Mouse (Mus musculus) spleen, postnatal 14 days (tissue): Measurements from ENCODE around the gene 3110070M22Rik.
"Not testable (repeated sequence)": the region's sequence is repeated elsewhere in the genome, so short reads cannot be mapped to it uniquely, and the experiment has no call there.

Experiments used
- DNase-seq, 2 experiments: peaks; one replicate each; pipeline ENCODE4 v3.0.0; 2021 to 2022; ENCODE audit warnings: low spot score in 2 of 2

3110070M22Rik gene

DNA sequence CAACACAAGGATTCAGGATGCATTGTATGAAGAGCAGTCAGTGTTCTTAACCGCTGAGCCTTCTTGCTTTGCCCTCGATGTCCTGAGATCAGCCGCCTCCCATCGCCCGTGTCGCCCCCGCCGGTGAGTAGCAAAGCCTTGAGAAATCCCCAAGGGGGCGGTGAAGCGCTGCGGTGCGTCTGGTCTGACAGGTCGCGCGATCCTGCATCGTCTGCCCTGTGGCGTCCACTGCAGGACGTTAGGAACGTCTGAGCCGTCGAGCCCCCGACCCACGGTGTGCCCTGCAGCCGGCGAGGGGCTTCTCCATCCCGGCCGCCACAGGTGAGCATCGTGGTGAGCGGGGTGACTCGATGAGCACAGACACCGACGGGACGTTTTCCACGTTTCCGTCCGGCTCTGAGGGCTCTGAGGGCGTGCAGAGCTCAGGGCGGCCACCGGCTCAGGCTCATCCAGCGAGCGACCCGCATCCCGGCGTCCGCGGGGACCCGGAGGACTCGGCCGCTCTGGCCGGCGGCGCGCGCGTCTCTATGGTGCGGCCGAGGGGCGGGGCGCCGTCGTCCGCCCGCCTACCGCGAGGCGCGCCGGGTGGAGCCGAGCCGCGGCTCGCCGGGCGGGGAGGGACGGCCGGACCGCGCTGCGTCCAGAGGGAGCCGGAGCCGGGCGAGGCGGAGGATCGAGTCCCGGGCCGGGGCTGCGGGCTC lies at the start of gene 3110070M22Rik, which contains the start of gene Tmem267:
Gene 3110070M22Rik (minus strand): TSS at position 504 of the 701 bp plus-strand sequence.
Gene Tmem267 (plus strand): TSS at position 160 of the 701 bp plus-strand sequence.
- peak; percentile 62 to 75 for DNase-seq

DNA sequence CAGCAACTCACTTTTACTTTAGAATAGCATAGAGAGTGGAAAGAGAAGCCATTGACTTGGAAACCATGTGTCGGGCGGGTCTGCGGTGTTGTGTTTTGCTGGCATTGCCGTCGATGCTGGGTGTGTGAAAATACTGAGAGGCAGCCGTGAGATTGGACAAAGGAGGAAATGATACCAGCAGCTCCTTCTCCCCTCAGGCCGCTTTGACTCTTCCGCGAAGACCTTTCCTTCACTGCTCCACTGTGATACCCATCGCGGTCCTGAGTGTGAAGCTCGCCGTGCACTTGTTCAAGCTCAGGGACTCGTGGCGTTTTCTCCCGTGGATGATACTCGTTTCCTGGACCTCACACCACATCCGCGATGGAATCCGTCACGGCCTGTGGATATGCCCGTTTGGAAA lies 6.8 kb upstream of the 3110070M22Rik start:
- not testable (repeated sequence) for DNase-seq

DNA sequence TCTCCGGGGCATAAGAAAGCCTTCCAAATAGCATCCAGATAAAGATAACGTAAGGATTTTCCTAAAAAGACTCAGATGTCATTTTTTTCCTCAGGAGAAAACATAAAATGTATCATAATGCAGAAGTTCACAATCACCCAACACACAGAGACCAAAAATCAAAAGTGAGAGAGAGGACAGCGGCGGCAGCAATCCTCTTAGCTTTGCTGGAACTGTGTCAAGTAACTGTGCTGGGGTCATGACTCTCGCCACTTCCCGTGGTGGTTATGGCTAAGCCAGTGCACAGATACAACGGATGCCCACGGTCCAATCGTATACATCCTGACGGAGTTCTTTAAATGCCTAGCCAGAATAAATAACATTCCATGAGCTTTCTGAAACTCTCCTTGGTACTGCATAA lies 3.9 kb upstream of the 3110070M22Rik start:
- not testable (repeated sequence) for DNase-seq

DNA sequence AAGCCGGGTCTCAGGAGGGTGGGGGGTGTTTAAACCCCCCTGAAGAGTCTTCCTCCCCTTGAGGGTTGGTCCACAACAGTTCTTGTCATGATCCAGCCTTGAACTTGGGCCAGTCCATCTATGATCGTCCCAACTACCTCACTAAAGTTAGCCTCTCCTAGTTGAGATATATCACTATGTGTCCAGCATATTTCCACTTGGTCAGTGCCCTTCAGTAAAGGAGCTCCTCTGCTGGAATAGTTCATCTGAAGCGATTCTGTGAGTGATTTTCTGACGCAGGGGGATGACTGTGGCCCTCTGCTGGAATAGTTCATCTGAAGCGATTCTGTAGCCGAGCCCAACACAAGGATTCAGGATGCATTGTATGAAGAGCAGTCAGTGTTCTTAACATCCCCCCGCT lies 829 bp downstream of the 3110070M22Rik start:
- DNase-seq = no peak

DNA sequence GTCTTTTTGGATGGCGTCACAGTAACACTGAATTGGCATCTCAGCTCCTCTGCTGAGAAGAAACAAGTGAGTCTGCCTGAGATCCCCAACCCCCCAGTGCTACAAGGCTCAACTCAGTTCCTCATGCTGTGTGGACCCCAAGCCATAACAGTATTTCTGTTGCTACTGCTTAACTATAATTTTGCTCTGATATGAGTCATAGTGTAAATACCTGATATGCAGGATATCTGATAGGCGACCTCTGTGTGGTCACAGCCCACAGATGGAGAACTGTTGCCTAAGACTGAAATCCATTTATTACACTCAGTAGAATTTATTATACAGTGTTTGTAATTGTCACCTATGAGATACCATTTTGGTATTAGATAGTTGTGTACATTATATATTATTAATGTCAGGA lies 10.4 kb downstream of the 3110070M22Rik start:
- no peak for DNase-seq

DNA sequence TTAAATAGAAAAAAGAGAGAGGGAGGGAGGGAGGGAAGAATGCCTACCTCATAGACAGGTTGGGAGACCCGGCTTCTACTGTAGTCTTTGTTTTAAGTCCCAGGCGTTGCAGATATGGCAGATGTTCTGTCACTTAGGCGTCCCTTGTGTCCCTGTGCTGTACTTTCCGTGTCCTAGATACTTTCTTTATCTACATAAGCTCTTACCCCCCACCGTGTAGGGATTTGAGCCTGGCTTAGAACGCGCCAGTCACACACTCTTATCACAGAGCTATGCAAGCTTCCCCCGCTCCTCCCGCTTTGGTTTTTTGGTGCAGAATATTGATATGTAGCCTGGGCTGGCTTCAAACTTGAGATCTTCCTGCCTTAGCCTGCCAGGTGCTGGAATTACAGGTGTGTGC lies 11.6 kb downstream of the 3110070M22Rik start:
- no peak for DNase-seq

DNA sequence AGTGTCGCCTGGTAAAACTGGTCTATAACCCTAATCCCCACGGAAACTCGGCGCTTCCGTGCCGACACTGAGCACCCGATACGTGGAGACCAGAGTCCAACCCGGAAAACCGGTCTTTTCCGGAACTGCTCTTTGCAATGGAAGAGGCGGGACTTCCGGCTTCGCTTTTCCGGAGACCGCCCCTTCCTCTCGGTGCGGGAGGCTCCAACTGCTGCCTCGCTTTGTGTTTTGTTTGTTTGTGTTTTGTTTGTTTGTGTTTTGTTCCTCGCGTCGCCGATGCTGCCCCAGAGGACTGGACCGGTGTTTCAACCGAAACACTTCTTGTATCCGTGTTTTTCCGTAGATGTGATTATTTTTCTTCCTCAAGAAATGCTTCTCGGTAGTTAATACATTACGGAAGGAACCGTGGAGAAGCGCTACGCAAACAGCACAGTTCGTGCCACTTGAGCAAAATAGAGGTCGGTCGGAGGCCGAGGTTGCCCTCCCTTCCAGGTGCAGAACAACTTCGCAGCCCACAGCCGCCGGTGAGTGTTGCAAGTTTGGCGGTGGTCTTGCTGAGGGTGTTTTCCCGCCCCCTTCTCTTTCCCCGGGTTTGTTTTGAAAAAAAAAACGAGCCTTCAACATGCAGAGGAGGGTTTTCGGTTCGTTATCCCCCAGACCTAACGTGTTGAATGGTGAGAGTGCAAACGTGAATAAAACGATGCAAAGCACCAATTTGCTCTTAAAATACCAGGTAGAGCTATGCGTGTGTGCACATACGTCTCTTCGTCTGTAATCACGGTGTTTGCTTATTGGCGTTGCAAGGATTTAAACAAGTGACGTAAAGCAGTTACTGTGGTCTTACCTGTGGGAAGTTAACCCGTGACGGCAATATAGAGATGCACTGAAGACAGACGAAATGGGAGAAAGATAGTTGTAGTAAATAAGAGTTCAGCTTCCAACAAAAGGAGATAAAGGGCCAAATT lies 25.3 kb downstream of the 3110070M22Rik start, which contains the start of gene 4833420G17Rik:
Gene 4833420G17Rik (plus strand): TSS at position 173 of the 965 bp plus-strand sequence.
- peak; percentile 72 to 82 for DNase-seq

DNA sequence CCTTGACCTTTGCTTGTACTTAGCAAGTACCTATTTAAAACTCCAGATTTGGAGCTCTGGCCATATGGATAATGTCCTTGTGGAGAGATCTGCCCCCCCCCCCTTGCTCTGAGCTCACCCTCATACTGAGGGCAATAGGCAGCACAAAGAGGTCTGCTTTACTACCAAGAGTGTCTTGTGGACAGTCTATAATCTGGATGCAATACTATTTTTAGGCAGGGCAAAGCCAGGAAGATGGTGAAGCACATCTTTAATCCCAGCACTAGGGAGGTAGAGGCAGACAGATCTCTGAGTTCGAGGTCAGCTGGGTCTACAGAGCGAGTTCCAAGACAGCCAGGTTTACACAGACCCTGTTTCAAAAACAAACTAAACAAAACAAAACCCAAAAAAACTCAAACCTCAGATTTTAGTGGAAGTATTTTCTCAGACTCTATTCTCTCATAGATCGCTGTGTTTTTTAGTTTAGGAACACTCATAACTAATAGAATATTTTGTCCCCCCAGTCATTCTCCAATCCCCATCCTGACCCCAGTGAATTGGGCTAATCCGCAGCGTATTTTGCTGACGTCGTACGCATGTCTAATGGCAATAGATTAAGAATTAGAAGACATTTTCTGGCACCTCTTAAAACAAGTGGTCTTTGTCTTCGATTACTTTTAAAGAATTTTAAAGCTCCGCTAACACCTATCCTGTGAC lies 26.1 kb downstream of the 3110070M22Rik start:
- no peak for DNase-seq

DNA sequence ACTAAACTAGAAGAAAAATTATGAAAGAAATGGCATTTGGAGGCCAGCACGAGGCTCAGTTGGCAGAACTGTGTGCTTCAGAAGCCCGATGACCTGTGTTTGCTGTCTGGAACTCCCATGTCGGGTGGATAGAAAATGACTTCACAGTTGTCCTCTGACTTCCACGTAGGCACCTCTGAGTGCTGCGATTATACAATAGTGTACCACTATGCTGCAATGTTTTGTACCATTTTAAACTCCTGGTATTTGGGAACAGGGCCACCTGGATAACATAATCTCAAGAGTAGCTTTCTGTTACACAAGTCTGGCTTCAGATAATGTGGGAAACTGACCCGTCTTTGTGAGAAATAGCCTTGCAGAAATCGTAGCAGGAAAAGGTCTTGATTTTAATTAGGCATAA lies 31.8 kb downstream of the 3110070M22Rik start:
- no peak for DNase-seq

DNA sequence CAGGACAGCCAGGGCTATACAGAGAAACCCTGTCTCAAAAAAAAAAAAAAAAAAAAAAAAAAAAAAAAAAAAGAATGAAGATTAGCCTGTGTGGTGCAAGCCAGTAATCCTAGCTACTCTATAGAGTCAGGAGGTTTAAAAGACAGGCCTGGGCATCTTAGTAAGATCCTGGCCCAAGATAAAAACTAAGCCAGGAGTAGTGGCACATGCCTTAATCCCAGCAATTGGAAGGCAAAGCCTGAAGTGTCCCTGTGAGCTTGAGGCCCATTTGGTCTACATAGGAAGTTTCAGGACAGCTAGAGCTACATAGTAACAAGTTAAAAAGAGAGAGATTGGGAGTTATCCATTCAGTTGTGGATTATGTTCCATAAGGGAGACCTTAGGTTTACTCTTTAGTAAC lies 33.1 kb downstream of the 3110070M22Rik start:
- no peak for DNase-seq

DNA sequence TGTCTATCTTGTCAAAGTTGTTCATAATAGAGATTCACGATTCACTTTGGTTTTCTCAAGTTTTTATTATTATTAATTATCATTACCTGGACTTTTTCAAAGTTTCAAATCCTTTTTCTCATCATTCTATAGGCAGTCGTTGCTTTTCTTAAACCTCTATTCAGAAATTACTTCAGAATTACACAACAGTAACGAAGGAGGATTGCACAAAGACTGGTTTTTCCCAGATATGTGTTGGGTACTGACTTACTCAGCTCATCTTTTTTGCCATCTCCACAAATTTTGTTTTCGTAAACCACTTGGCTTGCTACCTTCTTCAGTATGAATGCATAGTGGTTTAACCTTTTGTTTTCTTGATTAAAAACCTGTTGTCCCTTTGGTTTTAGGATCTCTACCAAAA lies 34.6 kb downstream of the 3110070M22Rik start:
- no peak for DNase-seq

DNA sequence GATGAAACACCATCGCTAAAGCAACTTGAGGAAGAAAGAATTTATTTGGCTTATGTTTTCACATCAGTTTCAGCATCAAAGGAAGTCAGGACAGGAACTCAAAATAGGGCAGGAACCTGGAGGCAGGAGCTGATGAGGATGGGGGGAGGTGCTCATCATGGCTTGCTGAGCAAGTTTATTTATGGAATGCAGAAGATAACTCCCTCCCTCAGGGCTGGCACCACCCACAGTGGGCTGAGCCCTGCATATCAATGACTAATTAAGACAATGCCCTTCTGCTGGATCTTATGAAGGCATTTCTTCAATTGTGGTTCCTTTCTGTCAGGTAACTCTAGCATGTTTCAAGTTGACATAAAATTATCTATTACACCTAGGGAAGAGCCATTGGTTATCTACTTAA lies 45.9 kb downstream of the 3110070M22Rik start:
- DNase-seq = no peak
